ENCODE assay signal across 8 mouse cellular contexts in the genomic region with DNA sequence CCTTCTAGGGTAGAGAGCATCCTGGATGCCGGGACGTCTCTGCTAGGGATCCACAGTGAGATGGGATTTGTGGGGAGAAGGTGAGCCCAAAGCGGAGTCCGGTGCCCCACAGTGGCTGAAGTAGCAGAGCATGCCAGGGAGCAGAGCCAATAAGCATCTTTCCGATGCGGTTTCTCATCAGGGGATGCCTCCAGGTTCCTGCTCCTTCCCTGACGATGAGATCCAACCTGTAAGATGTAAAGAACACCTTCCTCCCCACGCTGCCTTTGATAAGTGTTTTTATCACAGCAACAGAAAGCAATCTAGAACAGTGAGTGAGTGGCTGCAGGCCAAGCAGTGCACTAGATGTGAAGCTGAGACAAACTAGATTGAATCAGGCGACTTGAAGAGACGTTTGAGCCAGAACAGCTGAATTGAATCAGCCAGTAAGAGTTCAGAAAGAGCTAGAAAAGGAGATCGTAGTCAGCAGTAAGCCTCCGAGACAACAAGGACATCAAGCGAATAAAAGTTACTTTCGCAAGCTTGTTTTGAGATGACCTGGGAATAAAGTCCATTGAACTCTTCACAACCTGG. TPM values are rescaled to one million over a fixed set of nuclear protein-coding genes. Genes with fewer than 3 reads are reported as not detected.
DNase-seq lines count a peak whose midpoint lies in the region; ATAC-seq lines count a peak whose summit lies in the region.

No protein-coding gene starts in this region.

- peak overlapping the region; percentile 89 for H3K9ac ChIP-seq in forebrain, embryonic 12.5 days
- H3K9ac ChIP-seq in midbrain, embryonic 15.5 days: peak overlapping the region; percentile 54

- peaks cover 29% of the 10 kb centered on the region for H3K4me1 ChIP-seq in forebrain, embryonic 12.5 days
- H3K4me1 ChIP-seq in midbrain, embryonic 15.5 days: peaks cover 25% of the 10 kb centered on the region

- 48% methylated on average over 14 of the region's 14 CpGs for WGBS in forebrain, embryonic 12.5 days
- WGBS in midbrain, embryonic 15.5 days: 42% methylated on average over 14 of the region's 14 CpGs

- no peak for ATAC-seq in forebrain, embryonic 12.5 days (ENCODE audit: low FRiP score)
- peak; percentile 3 for ATAC-seq in midbrain, embryonic 15.5 days (replicated peaks)

- peak overlapping the region; percentile 95 for H3K4me2 ChIP-seq in forebrain, embryonic 12.5 days
- peak overlapping the region; percentile 79 for H3K4me2 ChIP-seq in midbrain, embryonic 15.5 days

- H3K4me3 ChIP-seq in forebrain, embryonic 12.5 days (replicated peaks): peak overlapping the region; percentile 91
- peak overlapping the region; percentile 92 for H3K4me3 ChIP-seq in midbrain, embryonic 15.5 days

- no peaks in the 10 kb centered on the region for H3K9me3 ChIP-seq in forebrain, embryonic 12.5 days
- no peaks in the 10 kb centered on the region for H3K9me3 ChIP-seq in midbrain, embryonic 15.5 days

- DNase-seq in adrenal gland, adult 2 months: peak; percentile 23
- no peak for DNase-seq in adrenal gland, postnatal 4 days (ENCODE audit: low spot score in 2 of 2)
- DNase-seq in CD4-positive helper T cell, adult 2 months (ENCODE audit: low read depth, low spot score): peak; percentile 38
- peak; percentile 55 to 70 for DNase-seq in kidney, adult 8-10 months
- DNase-seq in urinary bladder, postnatal 4 days (ENCODE audit: low spot score in 2 of 2): no peak
- DNase-seq in layer of hippocampus, adult 9-10 months (ENCODE audit: low spot score): no peak

- H3K27me3 ChIP-seq in forebrain, embryonic 12.5 days: no peaks in the 10 kb centered on the region
- H3K27me3 ChIP-seq in midbrain, embryonic 15.5 days (replicated peaks): no peaks in the 10 kb centered on the region

- H3K27ac ChIP-seq in forebrain, embryonic 12.5 days: peak overlapping the region; percentile 78
- H3K27ac ChIP-seq in midbrain, embryonic 15.5 days: peak overlapping the region; percentile 81

- H3K36me3 ChIP-seq in forebrain, embryonic 12.5 days (replicated peaks): peaks cover 27% of the 10 kb centered on the region
- peaks cover 3% of the 10 kb centered on the region; the same call in 1 of the 2 replicates for H3K36me3 ChIP-seq in midbrain, embryonic 15.5 days (replicated peaks)

RNA-seq across cellular contexts. Expression of gene Fam207a, which starts 0.9 kb away (rescaled TPM):
- 10 to 100 TPM; 17.9 to 21.0 TPM for total RNA-seq in adrenal gland, adult 2 months (2021)
- polyA plus RNA-seq in adrenal gland, adult 2 months (2012; rRNA removed): 26.4 and 30.5 TPM in 2 replicates
- 10 to 100 TPM; 23.8 to 26.0 TPM for total RNA-seq in adrenal gland, postnatal 4 days (2021)
- 39.4 and 44.1 TPM in 2 replicates for polyA plus RNA-seq in forebrain, embryonic 12.5 days (2016; fragmentation: Nextera tagmentation; extraction: Ambion mirVana)
- polyA plus RNA-seq in midbrain, embryonic 15.5 days (2015; fragmentation: Nextera tagmentation; extraction: Ambion mirVana): 48.0 and 52.8 TPM in 2 replicates

RNA-seq across cellular contexts. Expression of gene Itgb2, which starts 13.6 kb away (rescaled TPM):
- 1 to 10 TPM; 9.5 to 9.8 TPM for total RNA-seq in adrenal gland, adult 2 months (2021)
- polyA plus RNA-seq in adrenal gland, adult 2 months (2012; rRNA removed): 5.1 and 7.4 TPM in 2 replicates
- 1 to 10 TPM; 5.3 to 8.5 TPM for total RNA-seq in adrenal gland, postnatal 4 days (2021)
- 0.64 and 0.74 TPM in 2 replicates for polyA plus RNA-seq in forebrain, embryonic 12.5 days (2016; fragmentation: Nextera tagmentation; extraction: Ambion mirVana)
- 0.81 and 0.87 TPM in 2 replicates for polyA plus RNA-seq in midbrain, embryonic 15.5 days (2015; fragmentation: Nextera tagmentation; extraction: Ambion mirVana)

Comparison
In these comparisons a context has a peak if more than half of its experiments do, and no peak if none do; other contexts are left out.
1. DNase-seq: peak in adrenal gland, adult 2 months (single experiment), CD4-positive helper T cell, adult 2 months (single experiment) and kidney, adult 8-10 months (2 of 2); none in adrenal gland, postnatal 4 days (0 of 2), urinary bladder, postnatal 4 days (0 of 2) and layer of hippocampus, adult 9-10 months (single experiment).